Mouse (Mus musculus) monocyte, adult 59 days (primary cell): ENCODE results near the gene Rtkn2. TPM values are rescaled to one million over a fixed set of nuclear protein-coding genes. Genes with fewer than 3 reads are reported as not detected.

Experiments used
- total RNA-seq, 2 experiments: library from RNA; stranded (reverse); gene quantifications; one replicate each; pipeline ENCODE4 v1.2.4; 2023

The Rtkn2 gene
- total RNA-seq, result under 1 TPM in 1 of 2 experiments, not detected in 1; 0.16 TPM

DNA sequence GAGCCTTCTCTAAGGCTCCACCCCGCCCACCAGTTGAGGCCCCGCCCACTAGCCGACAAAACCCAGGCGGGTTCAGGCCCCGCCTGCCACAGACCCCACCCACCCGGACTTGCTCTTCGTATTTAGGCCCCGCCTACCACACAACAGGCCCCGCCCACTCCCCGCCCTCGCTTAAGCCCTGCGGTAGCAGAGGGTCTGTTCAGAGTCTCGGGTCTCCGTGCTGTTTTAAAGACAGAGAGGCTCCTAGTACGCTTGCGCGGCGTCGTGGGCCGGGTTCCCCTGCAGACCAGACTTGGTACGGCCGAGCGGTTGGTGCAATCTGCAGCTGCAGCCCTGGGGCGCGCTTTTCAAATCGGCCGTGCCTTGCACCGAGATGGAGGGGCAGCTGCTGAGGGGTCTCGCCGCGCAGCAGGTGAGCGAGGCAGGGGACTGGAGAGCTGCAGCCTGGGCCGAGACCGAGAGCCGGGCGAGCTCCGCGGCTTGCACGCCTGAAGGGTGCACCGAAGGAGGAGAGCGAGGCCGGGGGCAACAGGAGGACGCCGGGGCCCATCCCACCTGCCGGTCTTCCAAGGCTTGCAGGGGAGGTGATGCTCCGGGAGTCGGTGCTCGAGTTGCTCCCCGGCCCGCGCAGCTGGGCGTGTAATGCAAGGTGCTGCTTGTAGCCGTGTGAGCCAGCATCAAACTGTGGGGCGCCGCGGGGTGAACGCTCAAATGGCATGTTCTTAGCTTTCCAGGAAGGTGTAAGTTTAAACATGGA is at the start of gene Rtkn2:
Gene Rtkn2, plus strand, starts transcription at position 170 of the 757 bp plus-strand sequence.

Other genes starting within 250 kb of the Rtkn2 start
- not detected for gene Zfp365, start 66.9 kb upstream of the Rtkn2 start, total RNA-seq